Mouse (Mus musculus): Measurements from ENCODE around the gene Ldb3.

DNA sequence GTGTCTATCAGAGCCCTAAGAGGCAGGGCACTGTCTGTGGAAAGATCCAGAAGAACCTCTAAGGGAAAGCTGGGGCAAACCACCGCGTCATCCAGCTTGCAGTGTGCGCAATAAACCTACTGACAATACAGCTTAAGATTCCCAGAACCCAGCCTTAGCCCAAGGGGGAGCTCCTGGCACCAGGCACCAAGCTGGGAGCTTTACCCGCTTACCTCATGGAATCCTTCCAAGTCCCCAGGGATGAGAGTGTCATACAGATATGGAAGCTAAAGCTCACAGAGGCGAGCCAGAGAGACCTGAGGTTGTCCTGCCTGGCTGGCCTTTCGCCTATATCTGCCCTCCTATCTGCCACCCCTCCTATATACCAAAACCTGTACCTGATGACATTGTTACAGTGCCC lies 44.9 kb downstream of the Ldb3 start:
- TF ChIP-seq CTCF (IDR thresholded peaks at IDR 0.05; ENCODE audit: low read depth, low read length) (no peak), POLR2A (IDR thresholded peaks at IDR 0.05; ENCODE audit: borderline replicate concordance, low read depth, low read length) (no peak)
